Mouse (Mus musculus) CH12.LX (cell line): ENCODE measurements around the gene Fkbp6. TPM values are rescaled to one million over a fixed set of nuclear protein-coding genes. Genes with fewer than 3 reads are reported as not detected.

Experiments
- DNase-seq: peaks from one replicate; pipeline ENCODE4 v3.0.0-alpha.2; 2013; ENCODE audit errors: extremely low read depth
- H3K27ac ChIP-seq: 2 replicates; pipeline ENCODE4 v1.5.1; 2012; ENCODE audit warnings: low read depth, mild to moderate bottlenecking, control low read depth, moderate library complexity; ENCODE audit not compliant: insufficient read depth
- H3K27me3 ChIP-seq: replicated peaks from 2 replicates; pipeline ENCODE3; 2012; ENCODE audit warnings: inconsistent platforms
- H3K36me3 ChIP-seq, 2 experiments: replicated peaks in 1 of 2; 2 replicates each; pipeline versions ENCODE3 to v1.6.1; 2012; ENCODE audit warnings: inconsistent platforms in 1 of 2, low read length in 1 of 2, mild to moderate bottlenecking in 1 of 2, mixed read lengths in 1 of 2, moderate library complexity in 1 of 2; ENCODE audit not compliant: control insufficient read depth in 1 of 2, insufficient read depth in 1 of 2
- H3K4me1 ChIP-seq, 2 experiments: 2 replicates each; pipeline ENCODE4 v1.6.1; 2012; ENCODE audit warnings: inconsistent platforms in 1 of 2, moderate library complexity in 1 of 2; ENCODE audit not compliant: insufficient read depth in 2 of 2, control insufficient read depth in 1 of 2
- H3K4me2 ChIP-seq: 2 replicates; pipeline ENCODE4 v1.6.1; 2012; ENCODE audit warnings: low read depth, mild to moderate bottlenecking, control low read depth; ENCODE audit not compliant: poor library complexity, insufficient read depth, severe bottlenecking
- H3K4me3 ChIP-seq, 3 experiments: fragments of 150-350 bp in 1 of 3; sonication (generic) in 1 of 3; replicated peaks in 1 of 3; 2 replicates each; pipeline versions ENCODE3 to v1.5.1; 2011 to 2012; ENCODE audit warnings: low read depth in 2 of 3, low read length in 2 of 3, mild to moderate bottlenecking in 2 of 3, moderate library complexity in 2 of 3, control low read depth in 1 of 3, improper control_type of control experiment in 1 of 3, inconsistent platforms in 1 of 3, mixed read lengths in 1 of 3; ENCODE audit not compliant: poor library complexity in 1 of 3
- H3K79me2 ChIP-seq: replicated peaks from 2 replicates; pipeline ENCODE4 v1.6.1; 2012; ENCODE audit warnings: mild to moderate bottlenecking, moderate library complexity; ENCODE audit not compliant: control insufficient read depth, poor library complexity, insufficient read depth, severe bottlenecking; ENCODE audit errors: extremely low read depth
- H3K9ac ChIP-seq: 2 replicates; pipeline ENCODE4 v1.6.1; 2012; ENCODE audit warnings: low read depth, mild to moderate bottlenecking, control low read depth, moderate library complexity; ENCODE audit not compliant: insufficient read depth
- H3K9me3 ChIP-seq: replicated peaks from 2 replicates; pipeline ENCODE3; 2012; ENCODE audit warnings: low read length, inconsistent platforms, mixed read lengths
- E2F4 ChIP-seq: IDR thresholded peaks from 2 replicates; pipeline ENCODE4 v1.6.1; 2011; ENCODE audit warnings: low read depth, low read length, improper control_type of control experiment; ENCODE audit not compliant: insufficient replicate concordance
- JUN ChIP-seq: IDR thresholded peaks from 2 replicates; pipeline ENCODE4 v1.6.1; 2011; ENCODE audit warnings: low read depth, mild to moderate bottlenecking, low read length, improper control_type of control experiment, moderate library complexity; ENCODE audit not compliant: insufficient read depth
- JUND ChIP-seq: conservative IDR thresholded peaks from 2 replicates; pipeline ENCODE4 v1.6.1; 2011; ENCODE audit warnings: low read depth, low read length, improper control_type of control experiment
- MAX ChIP-seq: IDR thresholded peaks from 2 replicates; pipeline ENCODE4 v1.6.1; 2011; ENCODE audit warnings: low read length, improper control_type of control experiment
- MEF2A ChIP-seq: IDR thresholded peaks from 2 replicates; pipeline ENCODE4 v1.6.1; 2014; ENCODE audit warnings: low read depth, mild to moderate bottlenecking, inconsistent platforms, low read length, improper control_type of control experiment, borderline replicate concordance
- MYC ChIP-seq: IDR thresholded peaks from 2 replicates; pipeline ENCODE4 v1.6.1; 2011; ENCODE audit warnings: low read depth, mild to moderate bottlenecking, improper control_type of control experiment, low read length
- NELFE ChIP-seq: IDR thresholded peaks from 2 replicates; pipeline ENCODE4 v1.6.1; 2011; ENCODE audit warnings: low read depth, low read length, improper control_type of control experiment
- PAX5 ChIP-seq: IDR thresholded peaks from 2 replicates; pipeline ENCODE4 v1.6.1; 2012; ENCODE audit warnings: low read length, inconsistent platforms, mixed read lengths
- RCOR1 ChIP-seq: conservative IDR thresholded peaks from 2 replicates; pipeline ENCODE4 v1.6.1; 2012; ENCODE audit warnings: low read depth, mild to moderate bottlenecking, inconsistent platforms, low read length, improper control_type of control experiment
- SIN3A ChIP-seq: IDR thresholded peaks from 2 replicates; pipeline ENCODE4 v1.6.1; 2012; ENCODE audit warnings: low read length, improper control_type of control experiment, inconsistent platforms
- TCF12 ChIP-seq: IDR thresholded peaks from 2 replicates; pipeline ENCODE4 v1.6.1; 2014; ENCODE audit warnings: low read depth, mild to moderate bottlenecking, inconsistent platforms, low read length, improper control_type of control experiment
- UBTF ChIP-seq: IDR thresholded peaks from 2 replicates; pipeline ENCODE4 v1.6.1; 2012; ENCODE audit warnings: low read depth, mild to moderate bottlenecking, inconsistent platforms, low read length, improper control_type of control experiment, moderate library complexity
- ZC3H11A ChIP-seq: IDR thresholded peaks from 2 replicates; pipeline ENCODE4 v1.6.1; 2012; ENCODE audit warnings: low read depth, mild to moderate bottlenecking, inconsistent platforms, low read length, improper control_type of control experiment
- ZNF384 ChIP-seq: IDR thresholded peaks from 2 replicates; pipeline ENCODE4 v1.6.1; 2012; ENCODE audit warnings: low read depth, low read length, improper control_type of control experiment, inconsistent platforms
- dilution Hi-C: fragments of 300-500 bp; cut with MboI; formaldehyde crosslinking; loops from 2 replicates; pipeline ENCODE4 v1.14.3; 2020; ENCODE audit warnings: low sequenced_read_pairs; ENCODE audit not compliant: extremely low pct_unique_long_range_greater_than_20kb, extremely low pct_ligation_motif_present
- in situ Hi-C: fragments of 300-500 bp; cut with MboI; formaldehyde crosslinking; loops from 3 replicates; pipeline ENCODE4 v1.14.3; 2019; ENCODE audit warnings: low sequenced_read_pairs, low pct_ligation_motif_present, low pct_unique_long_range_greater_than_20kb, mixed read lengths
- polyA plus RNA-seq: library from polyadenylated mRNA; unstranded; fragments of >175 nt; gene quantifications from 2 replicates; pipeline ENCODE4 v1.2.1, GENCODE M21; 2012; ENCODE audit warnings: low read depth; ENCODE audit not compliant: insufficient read length
- total RNA-seq, 2 experiments: library from RNA; depleted of rRNA; stranded (reverse); fragments of 300-350 nt in 1 of 2; fragments of >200 nt in 1 of 2; gene quantifications; 2 replicates each; pipeline ENCODE4 v1.2.3; 2012 to 2014

The Fkbp6 gene
- total and polyA plus RNA-seq, 3 experiments, result not detected

- H3K4me3 ChIP-seq, result no peak overlapping the region
- H3K27ac ChIP-seq, result no peak overlapping the region
- H3K4me2 ChIP-seq, result no peak overlapping the region
- no peak for DNase-seq
- no peaks in the 10 kb centered on the region for H3K4me1 ChIP-seq
- in situ Hi-C loops (no loop called here), dilution Hi-C loops (no loop called here)
- no peaks in the 10 kb centered on the region for H3K36me3 ChIP-seq
- no peak overlapping the region for H3K9ac ChIP-seq
- H3K27me3 ChIP-seq, result peaks cover 44% of the 10 kb centered on the region
- no peaks in the 10 kb centered on the region for H3K9me3 ChIP-seq
- TF ChIP-seq E2F4, result no peak
- TF ChIP-seq MEF2A, result no peak
- TF ChIP-seq, all 38 proteins: peak for 0
- no peaks in the 10 kb centered on the region for H3K79me2 ChIP-seq
Observed at GRCm38 (mm10) chr5:135331161-135331560, 18.7 kb downstream of the Fkbp6 start.

GRCm38 (mm10) chr5:135330201-135330600 is 19.6 kb downstream of the Fkbp6 start:
- Histone ChIP-seq H3K79me2 (no peaks in the 10 kb centered on the region), H3K27ac (no peak overlapping the region), H3K4me2 (no peak overlapping the region), H3K27me3 (peaks cover 41% of the 10 kb centered on the region), H3K4me3 (no peak overlapping the region), H3K36me3 (no peaks in the 10 kb centered on the region), H3K4me1 (peaks cover 0 to under 1% of the 10 kb centered on the region in 2 experiments; a peak in 2 of 4 replicates), H3K9ac (no peak overlapping the region), H3K9me3 (no peaks in the 10 kb centered on the region)
- in situ Hi-C loops, result no loop called here
- TF ChIP-seq E2F4, result no peak
- no peak for TF ChIP-seq MYC
- no peak for TF ChIP-seq RCOR1
- no peak for TF ChIP-seq ZC3H11A
- no peak for TF ChIP-seq PAX5
- no peak for TF ChIP-seq MAX
- DNase-seq, result no peak
- dilution Hi-C loops, result no loop called here

GRCm38 (mm10) chr5:135329471-135329870 is 20.4 kb downstream of the Fkbp6 start:
- H3K27ac ChIP-seq, result no peak overlapping the region
- H3K4me2 ChIP-seq, result no peak overlapping the region
- H3K4me3 ChIP-seq, result no peak overlapping the region
- H3K4me1 ChIP-seq, result peaks cover 0 to 6% of the 10 kb centered on the region in 2 experiments; a peak in 2 of 4 replicates
- TF ChIP-seq JUN (no peak), TCF12 (no peak), NELFE (no peak), MYC (no peak), JUND (no peak), ZNF384 (no peak), MAX (no peak), UBTF (no peak), SIN3A (no peak)
- TF ChIP-seq, all 38 proteins: peak for 0
- Histone ChIP-seq H3K79me2 (no peaks in the 10 kb centered on the region), H3K27me3 (peaks cover 38% of the 10 kb centered on the region), H3K9ac (no peak overlapping the region), H3K36me3 (no peaks in the 10 kb centered on the region), H3K9me3 (no peaks in the 10 kb centered on the region)
- in situ Hi-C loops, result no loop called here
- DNase-seq, result no peak
- dilution Hi-C loops, result no loop called here
